Comparison of ENCODE assay signal across 11 mouse cellular contexts in genomic region chr4:57720869-57721361, GRCm38 (mm10). TPM values are rescaled to one million over a fixed set of nuclear protein-coding genes. Genes with fewer than 3 reads are reported as not detected.
DNase-seq lines count a peak whose midpoint lies in the region; ATAC-seq lines count a peak whose summit lies in the region.
"Had no signal": no experiment of that assay in that cellular context is flagged by ENCODE, and none has a peak within 500 bp of the region (broad histone marks: within the 10 kb centered on the region; RNA-seq: fewer than 3 reads in every experiment).

No protein-coding gene starts in this region.

- no peaks in the 10 kb centered on the region for H3K9me3 ChIP-seq in embryonic facial prominence, embryonic 13.5 days
- H3K9me3 ChIP-seq in kidney, embryonic 14.5 days (ENCODE audit: control insufficient read depth, low read length), result no peaks in the 10 kb centered on the region
- H3K9me3 ChIP-seq: midbrain, embryonic 12.5 days had no signal

- WGBS in embryonic facial prominence, embryonic 13.5 days, result 5% methylated on average over 7 of the region's 7 CpGs
- WGBS in kidney, embryonic 14.5 days, result 49% methylated on average over 7 of the region's 7 CpGs

- H3K4me1 ChIP-seq in embryonic facial prominence, embryonic 13.5 days, result peaks cover 12% of the 10 kb centered on the region
- no peaks in the 10 kb centered on the region for H3K4me1 ChIP-seq in kidney, embryonic 14.5 days (ENCODE audit: control insufficient read depth, insufficient read depth, low read length)

- no peak overlapping the region for H3K4me3 ChIP-seq in embryonic facial prominence, embryonic 13.5 days
- H3K4me3 ChIP-seq in kidney, embryonic 14.5 days (ENCODE audit: low read length), result no peak overlapping the region
- H3K4me3 ChIP-seq: midbrain, embryonic 12.5 days had no signal

- H3K36me3 ChIP-seq in embryonic facial prominence, embryonic 13.5 days, result 0 out of 2 replicates have a peak, but pooled peaks cover 3% of the 10 kb centered on the region
- H3K36me3 ChIP-seq in kidney, embryonic 14.5 days (ENCODE audit: control insufficient read depth, insufficient read depth, low read length), result no peaks in the 10 kb centered on the region
- H3K36me3 ChIP-seq: midbrain, embryonic 12.5 days had no signal

- peak; percentile 69 for DNase-seq in layer of hippocampus, adult 9-11 months
- no peak for DNase-seq in layer of hippocampus, postnatal 25 days (ENCODE audit: extremely low spot score in 1 of 2, low spot score in 1 of 2)
- DNase-seq in brain, adult 2 months (ENCODE audit: low read depth, low spot score), result peak; percentile 58
- peak; percentile 7 for DNase-seq in retina, postnatal 1 day
- DNase-seq in adrenal gland, postnatal 25 days, result no peak
- DNase-seq: cerebellum, adult 9-11 months; heart, adult 18-20 months had no signal

- peak overlapping the region; percentile 33; the same call in 1 of the 2 replicates for H3K27ac ChIP-seq in embryonic facial prominence, embryonic 13.5 days
- no peak overlapping the region for H3K27ac ChIP-seq in kidney, embryonic 14.5 days (ENCODE audit: low read depth, low read length)
- H3K27ac ChIP-seq: midbrain, embryonic 12.5 days had no signal

- H3K4me2 ChIP-seq in embryonic facial prominence, embryonic 13.5 days, result no peak overlapping the region
- H3K4me2 ChIP-seq in kidney, embryonic 14.5 days (replicated peaks; ENCODE audit: low read depth, low read length), result no peak overlapping the region
- H3K4me2 ChIP-seq: midbrain, embryonic 12.5 days had no signal

- H3K9ac ChIP-seq in embryonic facial prominence, embryonic 13.5 days, result no peak overlapping the region
- no peak overlapping the region for H3K9ac ChIP-seq in kidney, embryonic 14.5 days (ENCODE audit: low read depth, low read length)
- H3K9ac ChIP-seq: midbrain, embryonic 12.5 days had no signal

- no peaks in the 10 kb centered on the region for H3K27me3 ChIP-seq in embryonic facial prominence, embryonic 13.5 days
- no peaks in the 10 kb centered on the region for H3K27me3 ChIP-seq in kidney, embryonic 14.5 days (ENCODE audit: control insufficient read depth, insufficient read depth, low read length)
- H3K27me3 ChIP-seq: Patski had no signal

- ATAC-seq in embryonic facial prominence, embryonic 13.5 days (ENCODE audit: insufficient number of reproducible peaks, insufficient read depth, low FRiP score, low TSS enrichment, low read depth), result no peak
- no peak for ATAC-seq in kidney, embryonic 14.5 days (ENCODE audit: low FRiP score, low TSS enrichment)
- ATAC-seq: Patski had no signal

RNA-seq across cellular contexts. Expression of gene Akap2, which starts 3.5 kb away (rescaled TPM):
- 10 to 100 TPM; 42.3 to 42.5 TPM for total RNA-seq in layer of hippocampus, postnatal 25 days (2021)
- 25.8 and 28.1 TPM in 2 replicates for polyA plus RNA-seq in embryonic facial prominence, embryonic 13.5 days (2015; fragmentation: Nextera tagmentation; extraction: Ambion mirVana)
- total RNA-seq in adrenal gland, postnatal 25 days (2021), result 132 and 158 TPM in 2 replicates
- polyA plus RNA-seq in kidney, embryonic 14.5 days (2014; fragmentation: Nextera tagmentation; extraction: Ambion mirVana), result 17.1 and 24.0 TPM in 2 replicates

Comparison
In these comparisons a context has a peak if more than half of its experiments do, and no peak if none do; other contexts are left out.
1. DNase-seq: peak in layer of hippocampus, adult 9-11 months (single experiment), brain, adult 2 months (single experiment) and retina, postnatal 1 day (single experiment); none in layer of hippocampus, postnatal 25 days (0 of 2) and adrenal gland, postnatal 25 days (single experiment).